Mouse (Mus musculus): ENCODE measurements at regions not wholly inside any gene's neighbourhood (a gene's known extent, or its start where the extent isn't known, plus 50 kb on each side); places are given as distances from the start of the nearest gene placed in this dataset.

- ATAC-seq, result no peak
- Histone ChIP-seq H3K9me3 (ENCODE audit: control insufficient read depth, low read length) (no peaks in the 10 kb centered on the region), H3K4me3 (ENCODE audit: low read length) (no peak overlapping the region), H3K27ac (ENCODE audit: low read length) (no peak overlapping the region), H3K9ac (ENCODE audit: low read depth, low read length) (no peak overlapping the region), H3K4me2 (ENCODE audit: low read depth, low read length) (no peak overlapping the region), H3K36me3 (ENCODE audit: control insufficient read depth, insufficient read depth, low read length) (no peaks in the 10 kb centered on the region), H3K4me1 (ENCODE audit: control insufficient read depth, insufficient read depth, low read length) (no peaks in the 10 kb centered on the region), H3K27me3 (replicated peaks; ENCODE audit: control insufficient read depth, insufficient read depth, low read length) (no peaks in the 10 kb centered on the region)
- 62% methylated on average over 4 of the region's 4 CpGs for WGBS
These were observed 66.0 kb downstream of the Dkk1 start for GRCm38 (mm10) chr19:30483436-30483835.

GRCm38 (mm10) chr19:30489786-30490185 lies 59.7 kb downstream of the Dkk1 start:
- 63% methylated on average over 3 of the region's 3 CpGs for WGBS
- H3K9me3 ChIP-seq (ENCODE audit: control insufficient read depth, low read length), result no peaks in the 10 kb centered on the region
- H3K27me3 ChIP-seq (replicated peaks; ENCODE audit: control insufficient read depth, insufficient read depth, low read length), result no peaks in the 10 kb centered on the region
- no peak for ATAC-seq
- H3K4me2 ChIP-seq (ENCODE audit: low read depth, low read length), result no peak overlapping the region
- H3K36me3 ChIP-seq (ENCODE audit: control insufficient read depth, insufficient read depth, low read length), result no peaks in the 10 kb centered on the region
- no peak overlapping the region for H3K9ac ChIP-seq (ENCODE audit: low read depth, low read length)
- no peaks in the 10 kb centered on the region for H3K4me1 ChIP-seq (ENCODE audit: control insufficient read depth, insufficient read depth, low read length)
- no peak overlapping the region for H3K27ac ChIP-seq (ENCODE audit: low read length)
- H3K4me3 ChIP-seq (ENCODE audit: low read length), result no peak overlapping the region

- no peak for ATAC-seq
- Histone ChIP-seq H3K4me1 (ENCODE audit: control insufficient read depth, insufficient read depth, low read length) (no peaks in the 10 kb centered on the region), H3K9me3 (ENCODE audit: control insufficient read depth, low read length) (no peaks in the 10 kb centered on the region), H3K4me3 (ENCODE audit: low read length) (no peak overlapping the region), H3K36me3 (ENCODE audit: control insufficient read depth, insufficient read depth, low read length) (no peaks in the 10 kb centered on the region), H3K9ac (ENCODE audit: low read depth, low read length) (no peak overlapping the region), H3K27ac (ENCODE audit: low read length) (no peak overlapping the region), H3K27me3 (replicated peaks; ENCODE audit: control insufficient read depth, insufficient read depth, low read length) (no peaks in the 10 kb centered on the region), H3K4me2 (ENCODE audit: low read depth, low read length) (no peak overlapping the region)
- WGBS, result 62% methylated on average over 9 of the region's 9 CpGs
These were observed 58.5 kb downstream of the Dkk1 start for GRCm38 (mm10) chr19:30490916-30491315.

All from intestine, embryonic 16.5 days (tissue).